Mouse (Mus musculus): Measurements from ENCODE around the gene Mup9.
"Not testable (repeated sequence)": the region's sequence is repeated elsewhere in the genome, so short reads cannot be mapped to it uniquely, and the experiment has no call there.

The Mup9 gene

GRCm38 (mm10) chr4:60421852-60422251 lies at the start of gene Mup9:
Gene Mup9 (minus strand): TSS chr4:60421952.
- not testable (repeated sequence) for DNase-seq (ENCODE audit: inconsistent age in 2 of 2, low spot score in 1 of 2)
